Mouse (Mus musculus) heart, embryonic 12.5 days (tissue): ENCODE measurements around the gene Dpm3. TPM values are rescaled to one million over a fixed set of nuclear protein-coding genes. Genes with fewer than 3 reads are reported as not detected.

Source experiments
- ATAC-seq: fragments of 200-750 bp; cut with Nextera tagmentation; 2 replicates; pipeline ENCODE4 v1.8.0; 2017; ENCODE audit warnings: moderate TSS enrichment, moderate library complexity; ENCODE audit not compliant: insufficient number of reproducible peaks, low FRiP score
- H3K27ac ChIP-seq: fragments of 300-500 bp; sonication (generic); 2 replicates; pipeline ENCODE4 v1.5.1; 2016; ENCODE audit warnings: mild to moderate bottlenecking, moderate library complexity; ENCODE audit not compliant: poor library complexity, severe bottlenecking
- H3K27me3 ChIP-seq: fragments of 300-500 bp; sonication (generic); replicated peaks from 2 replicates; pipeline ENCODE4 v1.6.1; 2016; ENCODE audit warnings: mild to moderate bottlenecking, moderate library complexity
- H3K36me3 ChIP-seq: fragments of 300-500 bp; sonication (generic); 2 replicates; pipeline ENCODE4 v1.6.1; 2016; ENCODE audit warnings: mild to moderate bottlenecking, moderate library complexity
- H3K4me1 ChIP-seq: fragments of 300-500 bp; sonication (generic); replicated peaks from 2 replicates; pipeline ENCODE4 v1.6.1; 2016; ENCODE audit warnings: mild to moderate bottlenecking
- H3K4me2 ChIP-seq: fragments of 300-500 bp; sonication (generic); 2 replicates; pipeline ENCODE4 v1.6.1; 2016; ENCODE audit warnings: mild to moderate bottlenecking, moderate library complexity
- H3K4me3 ChIP-seq: fragments of 300-500 bp; sonication (generic); 2 replicates; pipeline ENCODE4 v1.5.1; 2016; ENCODE audit warnings: mild to moderate bottlenecking
- H3K9ac ChIP-seq: fragments of 300-500 bp; sonication (generic); 2 replicates; pipeline ENCODE4 v1.6.1; 2016; ENCODE audit warnings: mild to moderate bottlenecking, moderate library complexity
- H3K9me3 ChIP-seq: fragments of 300-500 bp; sonication (generic); replicated peaks from 2 replicates; pipeline ENCODE4 v1.6.1; 2016; ENCODE audit warnings: mild to moderate bottlenecking, moderate library complexity
- WGBS: fragments of 180-500 bp; shearing (Covaris S2); methylation state at CpG from one replicate; pipeline ENCODE4 v1.1.7; 2016; 5-methylcytosine and 5-hydroxymethylcytosine counted together
- polyA plus RNA-seq: library from polyadenylated mRNA; unstranded; fragments of >200 nt; fragmentation: Nextera tagmentation; extraction: Ambion mirVana; gene quantifications from 2 replicates; pipeline ENCODE4 v1.2.1, GENCODE M21; 2016

Gene Dpm3
- polyA plus RNA-seq, 1 experiment from 2014 or later = 79.2 TPM

- Histone ChIP-seq H3K9me3 (no peaks in the 10 kb centered on the region), H3K9ac (no peak overlapping the region), H3K4me3 (no peak overlapping the region), H3K27me3 (peaks cover 33% of the 10 kb centered on the region), H3K27ac (no peak overlapping the region), H3K4me1 (peaks cover 26% of the 10 kb centered on the region), H3K4me2 (no peak overlapping the region), H3K36me3 (0 out of 2 replicates have a peak, but pooled peaks cover 6% of the 10 kb centered on the region)
- no peak for ATAC-seq
- WGBS = 72% methylated on average over 11 of the region's 11 CpGs
Observed at GRCm38 (mm10) chr3:89224796-89225195, 34.4 kb upstream of the Dpm3 start.

GRCm38 (mm10) chr3:89225321-89225815 is 33.8 kb upstream of the Dpm3 start:
- no peak overlapping the region for H3K9ac ChIP-seq
- no peaks in the 10 kb centered on the region for H3K9me3 ChIP-seq
- H3K36me3 ChIP-seq = 0 out of 2 replicates have a peak, but pooled peaks cover 6% of the 10 kb centered on the region
- ATAC-seq = no peak
- no peak overlapping the region for H3K27ac ChIP-seq
- no peak overlapping the region for H3K4me2 ChIP-seq
- no peak overlapping the region for H3K4me3 ChIP-seq
- WGBS = 63% methylated on average over 12 of the region's 12 CpGs
- H3K27me3 ChIP-seq = peaks cover 38% of the 10 kb centered on the region
- peaks cover 24% of the 10 kb centered on the region for H3K4me1 ChIP-seq

DNA sequence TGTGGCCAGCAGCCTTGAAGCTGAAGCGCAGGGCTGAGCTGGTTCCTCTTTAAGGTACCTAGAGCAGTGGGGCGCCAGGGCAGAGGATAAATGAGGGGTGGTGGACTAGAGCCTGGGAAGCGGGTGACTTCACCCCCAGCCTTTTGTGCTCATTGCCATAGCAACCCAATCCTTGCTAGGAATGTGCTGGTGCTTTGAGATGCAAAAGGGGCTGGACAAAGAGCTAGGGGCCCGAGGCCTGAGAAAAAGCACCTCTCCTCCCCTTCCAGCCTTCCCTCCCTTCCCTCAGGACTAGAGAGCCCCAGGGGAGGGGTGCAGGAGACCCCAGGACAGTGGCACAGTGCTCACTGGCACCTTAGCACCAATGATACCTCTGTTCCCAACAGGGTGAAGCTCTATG is 33.2 kb upstream of the Dpm3 start:
- Histone ChIP-seq H3K9ac (no peak overlapping the region), H3K4me1 (peaks cover 24% of the 10 kb centered on the region), H3K27ac (no peak overlapping the region), H3K9me3 (no peaks in the 10 kb centered on the region), H3K4me3 (no peak overlapping the region), H3K27me3 (peaks cover 44% of the 10 kb centered on the region), H3K4me2 (no peak overlapping the region), H3K36me3 (0 out of 2 replicates have a peak, but pooled peaks cover 6% of the 10 kb centered on the region)
- WGBS = 62% methylated on average over 4 of the region's 4 CpGs
- no peak for ATAC-seq

- Histone ChIP-seq H3K27ac (no peak overlapping the region), H3K4me3 (peak overlapping the region; percentile 54; the same call in 1 of the 2 replicates), H3K27me3 (peaks cover 48% of the 10 kb centered on the region), H3K9ac (peak overlapping the region; percentile 62; the same call in 1 of the 2 replicates), H3K4me1 (peaks cover 24% of the 10 kb centered on the region), H3K9me3 (no peaks in the 10 kb centered on the region), H3K36me3 (0 out of 2 replicates have a peak, but pooled peaks cover 6% of the 10 kb centered on the region), H3K4me2 (peak overlapping the region; percentile 85; the same call in 1 of the 2 replicates)
- no peak for ATAC-seq
- WGBS = 48% methylated on average over 11 of the region's 11 CpGs
Observed at GRCm38 (mm10) chr3:89226361-89226760, 32.8 kb upstream of the Dpm3 start.

DNA sequence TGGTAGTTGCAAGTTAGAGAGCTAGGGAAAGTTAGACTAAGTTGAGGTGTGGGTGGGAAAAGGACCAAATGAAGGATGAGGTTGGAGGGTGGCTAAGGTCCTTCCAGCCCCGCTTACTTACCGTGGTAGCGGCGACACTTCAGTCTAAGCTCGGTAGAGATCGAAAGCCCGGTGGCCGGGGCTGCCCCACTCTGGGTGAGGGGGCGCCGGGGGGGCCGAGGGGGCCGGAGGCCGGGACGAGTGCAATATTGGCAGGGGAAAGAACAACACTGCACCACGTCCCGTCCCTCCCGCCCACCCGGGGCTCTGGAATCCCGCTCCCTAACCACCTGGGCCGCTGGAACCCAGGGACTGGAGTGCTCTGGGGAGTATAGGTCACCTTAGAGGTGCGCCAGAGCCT is 32.3 kb upstream of the Dpm3 start, which contains the start of gene Mtx1:
TSS of gene Mtx1 (minus strand) at position 189 of the 400 bp plus-strand sequence.
- WGBS = 4% methylated on average over 21 of the region's 21 CpGs
- H3K4me2 ChIP-seq = peak within 1 kb of the TSS; percentile 85
- H3K4me1 ChIP-seq = peaks cover 24% of the 10 kb centered on the region
- H3K9me3 ChIP-seq = no peaks in the 10 kb centered on the region
- no peak within 1 kb of the TSS for H3K27ac ChIP-seq
- 0 out of 2 replicates have a peak, but pooled peaks cover 6% of the 10 kb centered on the region for H3K36me3 ChIP-seq
- H3K4me3 ChIP-seq = peak within 1 kb of the TSS; percentile 54
- no peak for ATAC-seq
- peak within 1 kb of the TSS; percentile 62 for H3K9ac ChIP-seq
- H3K27me3 ChIP-seq = peaks cover 54% of the 10 kb centered on the region

DNA sequence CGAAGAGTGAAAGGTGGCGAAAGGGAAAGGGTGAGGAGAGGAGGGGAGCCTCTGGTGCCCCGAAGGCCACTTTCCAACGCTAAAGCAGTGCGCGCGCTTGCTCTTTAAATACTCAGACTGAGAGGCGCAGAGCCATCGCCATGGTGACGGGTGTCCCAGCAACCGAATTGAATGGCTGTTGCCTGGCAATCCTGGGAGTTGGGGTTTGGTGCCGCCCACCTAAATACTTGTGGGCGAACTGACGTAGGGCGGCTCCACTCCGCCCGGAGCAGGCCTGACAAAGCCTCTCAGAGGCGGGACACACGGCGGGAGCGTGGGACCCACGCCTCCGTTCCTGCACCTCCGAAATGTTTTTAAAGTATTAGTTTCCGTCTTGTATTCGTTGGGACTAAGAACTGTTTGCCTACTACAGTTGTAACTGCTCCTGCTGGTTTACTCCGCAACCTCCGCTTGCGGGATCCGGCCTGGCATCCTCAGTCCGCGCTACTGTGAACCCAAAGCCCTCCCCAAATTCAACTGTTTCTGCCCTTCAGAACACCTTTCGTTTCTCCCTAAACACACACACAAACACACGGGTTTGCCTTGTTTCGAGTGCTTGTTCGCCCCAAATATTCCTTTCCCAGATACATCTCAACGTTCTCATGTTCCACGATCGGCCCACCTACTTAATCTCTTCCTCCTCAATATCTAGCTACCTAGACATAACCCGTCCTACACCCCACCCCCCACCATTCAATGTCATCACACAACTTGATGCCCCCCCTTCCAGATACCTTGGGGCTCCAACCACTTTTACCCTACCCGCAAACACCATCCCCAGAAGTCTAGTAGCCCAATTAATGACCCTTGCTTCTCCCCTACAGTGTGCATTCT is 31.6 kb upstream of the Dpm3 start:
- Histone ChIP-seq H3K9me3 (no peaks in the 10 kb centered on the region), H3K4me1 (peaks cover 24% of the 10 kb centered on the region), H3K4me2 (peak overlapping the region; percentile 85), H3K9ac (peak overlapping the region; percentile 62), H3K36me3 (0 out of 2 replicates have a peak, but pooled peaks cover 6% of the 10 kb centered on the region), H3K27me3 (peaks cover 59% of the 10 kb centered on the region), H3K27ac (no peak overlapping the region), H3K4me3 (peak overlapping the region; percentile 54)
- WGBS = 3% methylated on average over 41 of the region's 41 CpGs
- ATAC-seq = peak; percentile 71

- peak overlapping the region; percentile 85 for H3K4me2 ChIP-seq
- no peak overlapping the region for H3K27ac ChIP-seq
- peak; percentile 64 for ATAC-seq
- H3K9ac ChIP-seq = peak overlapping the region; percentile 53
- H3K4me1 ChIP-seq = peaks cover 27% of the 10 kb centered on the region
- H3K4me3 ChIP-seq = peak overlapping the region; percentile 54
- peaks cover 59% of the 10 kb centered on the region for H3K27me3 ChIP-seq
- under 1% methylated on average over 20 of the region's 20 CpGs for WGBS
- H3K9me3 ChIP-seq = no peaks in the 10 kb centered on the region
- H3K36me3 ChIP-seq = no peaks in the 10 kb centered on the region
Observed at GRCm38 (mm10) chr3:89228180-89228549, 31.0 kb upstream of the Dpm3 start.

DNA sequence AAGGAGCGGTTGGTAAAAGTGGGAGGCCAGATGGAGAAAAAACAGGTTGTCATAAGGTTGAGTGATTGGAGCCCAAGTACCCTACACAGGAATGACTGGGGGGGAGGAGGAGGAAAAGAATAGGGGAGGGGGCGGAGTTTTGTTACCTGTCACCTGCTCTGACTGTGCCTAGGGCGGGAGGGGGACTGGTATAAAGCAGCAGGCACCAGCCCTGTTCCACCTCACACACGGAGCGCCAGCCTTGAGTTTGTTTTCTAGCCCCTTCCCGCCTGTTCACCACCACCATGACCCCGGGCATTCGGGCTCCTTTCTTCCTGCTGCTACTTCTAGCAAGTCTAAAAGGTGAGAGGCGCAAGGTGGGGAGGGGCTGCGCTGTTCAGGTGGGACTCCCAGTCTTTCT is 30.3 kb upstream of the Dpm3 start, which contains the start of gene Muc1:
TSS of gene Muc1 (plus strand) at position 222 of the 400 bp plus-strand sequence.
- peak within 1 kb of the TSS; percentile 53 for H3K9ac ChIP-seq
- no peaks in the 10 kb centered on the region for H3K9me3 ChIP-seq
- peaks cover 34% of the 10 kb centered on the region for H3K4me1 ChIP-seq
- no peak for ATAC-seq
- peaks cover 59% of the 10 kb centered on the region for H3K27me3 ChIP-seq
- H3K36me3 ChIP-seq = no peaks in the 10 kb centered on the region
- peak within 1 kb of the TSS; percentile 54 for H3K4me3 ChIP-seq
- H3K4me2 ChIP-seq = peak within 1 kb of the TSS; percentile 85
- H3K27ac ChIP-seq = no peak within 1 kb of the TSS
- WGBS = 31% methylated on average over 10 of the region's 10 CpGs

DNA sequence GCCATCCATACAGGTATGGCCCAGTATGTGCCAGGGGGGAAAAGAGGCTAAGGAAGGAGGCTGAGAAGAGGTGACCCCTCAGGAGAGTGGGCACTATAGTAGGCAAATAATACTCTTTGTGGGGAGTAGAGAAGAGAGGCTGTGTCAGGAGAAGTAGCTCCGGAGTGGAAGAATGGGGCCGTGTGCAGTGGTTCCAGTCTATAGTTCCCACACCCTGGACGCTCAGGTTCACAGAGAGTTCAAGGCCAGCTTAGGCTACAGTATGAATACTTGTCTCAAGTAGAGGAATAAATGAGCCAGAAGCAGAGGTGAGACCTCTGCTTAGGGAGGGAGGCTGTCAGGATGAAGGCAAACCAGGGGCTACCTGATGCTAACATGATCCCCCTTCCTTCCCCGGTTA is 29.9 kb upstream of the Dpm3 start:
- H3K27ac ChIP-seq = no peak overlapping the region
- no peaks in the 10 kb centered on the region for H3K9me3 ChIP-seq
- H3K4me1 ChIP-seq = peaks cover 35% of the 10 kb centered on the region
- no peak overlapping the region for H3K4me3 ChIP-seq
- H3K4me2 ChIP-seq = no peak overlapping the region
- peaks cover 59% of the 10 kb centered on the region for H3K27me3 ChIP-seq
- H3K36me3 ChIP-seq = no peaks in the 10 kb centered on the region
- WGBS = 65% methylated on average over 4 of the region's 4 CpGs
- H3K9ac ChIP-seq = no peak overlapping the region
- ATAC-seq = no peak

GRCm38 (mm10) chr3:89230561-89230960 is 28.6 kb upstream of the Dpm3 start:
- no peaks in the 10 kb centered on the region for H3K36me3 ChIP-seq
- H3K4me3 ChIP-seq = no peak overlapping the region
- no peaks in the 10 kb centered on the region for H3K9me3 ChIP-seq
- no peak overlapping the region for H3K27ac ChIP-seq
- H3K9ac ChIP-seq = no peak overlapping the region
- peaks cover 54% of the 10 kb centered on the region for H3K27me3 ChIP-seq
- H3K4me1 ChIP-seq = peaks cover 33% of the 10 kb centered on the region
- no peak overlapping the region for H3K4me2 ChIP-seq
- ATAC-seq = no peak
- 64% methylated on average over 2 of the region's 2 CpGs for WGBS

- Histone ChIP-seq H3K4me3 (no peak overlapping the region), H3K4me2 (no peak overlapping the region), H3K36me3 (no peaks in the 10 kb centered on the region), H3K27ac (no peak overlapping the region), H3K9ac (no peak overlapping the region), H3K4me1 (peaks cover 29% of the 10 kb centered on the region), H3K27me3 (peaks cover 51% of the 10 kb centered on the region), H3K9me3 (no peaks in the 10 kb centered on the region)
- no peak for ATAC-seq
- WGBS = 44% methylated on average over 7 of the region's 7 CpGs
Observed at GRCm38 (mm10) chr3:89231345-89231744, 27.8 kb upstream of the Dpm3 start.
